Mouse (Mus musculus): ENCODE data around the gene Taok1. TPM values are rescaled to one million over a fixed set of nuclear protein-coding genes. Genes with fewer than 3 reads are reported as not detected.

Gene Taok1
- 53.8 TPM for polyA plus RNA-seq (2014; fragmentation: Illumina TruSeq; extraction: RNeasy Lipid Tissue Mini Kit (QIAGEN cat#74804); ENCODE audit: low replicate concordance)

GRCm38 (mm10) chr11:77607538-77608455, at the start of gene Taok1:
Gene Taok1 (minus strand): TSS chr11:77607815.

GRCm38 (mm10) chr11:77519043-77519442, 88.6 kb downstream of the Taok1 start, which contains the start of gene Gm10392:
Gene Gm10392 (minus strand): TSS chr11:77519198.

GRCm38 (mm10) chr11:77515637-77516552, 91.7 kb downstream of the Taok1 start, which contains the start of gene Trp53i13:
Gene Trp53i13 (minus strand): TSS chr11:77515980.

GRCm38 (mm10) chr11:77514832-77515636, 92.6 kb downstream of the Taok1 start, which contains the start of gene Abhd15:
Gene Abhd15 (plus strand): TSS chr11:77515121.

GRCm38 (mm10) chr11:77493512-77494343, 113.9 kb downstream of the Taok1 start, which contains the start of gene Git1:
Gene Git1 (plus strand): TSS chr11:77493562.

GRCm38 (mm10) chr11:77489591-77490235, 117.9 kb downstream of the Taok1 start, which contains the start of gene Ankrd13b:
Gene Ankrd13b (minus strand): TSS chr11:77489678.

Other genes with a start within 250 kb of the Taok1 start
- gene Coro6, start 145.4 kb downstream of the Taok1 start, polyA plus RNA-seq (2014; fragmentation: Illumina TruSeq; extraction: RNeasy Lipid Tissue Mini Kit (QIAGEN cat#74804); ENCODE audit: low replicate concordance) = not detected
- gene Ankrd13b, start 118.1 kb downstream of the Taok1 start, polyA plus RNA-seq (2014; fragmentation: Illumina TruSeq; extraction: RNeasy Lipid Tissue Mini Kit (QIAGEN cat#74804); ENCODE audit: low replicate concordance) = not detected
- 0.33 TPM for gene Git1, start 114.3 kb downstream of the Taok1 start, polyA plus RNA-seq (2014; fragmentation: Illumina TruSeq; extraction: RNeasy Lipid Tissue Mini Kit (QIAGEN cat#74804); ENCODE audit: low replicate concordance)
- gene Abhd15, start 92.7 kb downstream of the Taok1 start, polyA plus RNA-seq (2014; fragmentation: Illumina TruSeq; extraction: RNeasy Lipid Tissue Mini Kit (QIAGEN cat#74804); ENCODE audit: low replicate concordance) = 0.93 TPM
- not detected for gene Trp53i13, start 91.8 kb downstream of the Taok1 start, polyA plus RNA-seq (2014; fragmentation: Illumina TruSeq; extraction: RNeasy Lipid Tissue Mini Kit (QIAGEN cat#74804); ENCODE audit: low replicate concordance)
- not detected for gene Gm10392, start 88.6 kb downstream of the Taok1 start, polyA plus RNA-seq (2014; fragmentation: Illumina TruSeq; extraction: RNeasy Lipid Tissue Mini Kit (QIAGEN cat#74804); ENCODE audit: low replicate concordance)
- gene Nufip2, start 78.3 kb upstream of the Taok1 start, polyA plus RNA-seq (2014; fragmentation: Illumina TruSeq; extraction: RNeasy Lipid Tissue Mini Kit (QIAGEN cat#74804); ENCODE audit: low replicate concordance) = 89.4 TPM
- not detected for gene Cryba1, start 117.5 kb upstream of the Taok1 start, polyA plus RNA-seq (2014; fragmentation: Illumina TruSeq; extraction: RNeasy Lipid Tissue Mini Kit (QIAGEN cat#74804); ENCODE audit: low replicate concordance)
- 30.9 TPM for gene Myo18a, start 155.4 kb upstream of the Taok1 start, polyA plus RNA-seq (2014; fragmentation: Illumina TruSeq; extraction: RNeasy Lipid Tissue Mini Kit (QIAGEN cat#74804); ENCODE audit: low replicate concordance)
- not detected for gene Gm10277, start 179.9 kb upstream of the Taok1 start, polyA plus RNA-seq (2014; fragmentation: Illumina TruSeq; extraction: RNeasy Lipid Tissue Mini Kit (QIAGEN cat#74804); ENCODE audit: low replicate concordance)

Measured in small intestine, adult 10 weeks (tissue).